Mouse (Mus musculus): ENCODE results near the gene Rps18.

The Rps18 gene

GRCm38 (mm10) chr17:33920282-33921097 is 35.3 kb downstream of the Rps18 start:
- DNase-seq (ENCODE audit: low spot score), result peak; percentile 93

- DNase-seq (ENCODE audit: low spot score), result peak; percentile 71
Measured at GRCm38 (mm10) chr17:33919351-33920281, 36.2 kb downstream of the Rps18 start.

DNA sequence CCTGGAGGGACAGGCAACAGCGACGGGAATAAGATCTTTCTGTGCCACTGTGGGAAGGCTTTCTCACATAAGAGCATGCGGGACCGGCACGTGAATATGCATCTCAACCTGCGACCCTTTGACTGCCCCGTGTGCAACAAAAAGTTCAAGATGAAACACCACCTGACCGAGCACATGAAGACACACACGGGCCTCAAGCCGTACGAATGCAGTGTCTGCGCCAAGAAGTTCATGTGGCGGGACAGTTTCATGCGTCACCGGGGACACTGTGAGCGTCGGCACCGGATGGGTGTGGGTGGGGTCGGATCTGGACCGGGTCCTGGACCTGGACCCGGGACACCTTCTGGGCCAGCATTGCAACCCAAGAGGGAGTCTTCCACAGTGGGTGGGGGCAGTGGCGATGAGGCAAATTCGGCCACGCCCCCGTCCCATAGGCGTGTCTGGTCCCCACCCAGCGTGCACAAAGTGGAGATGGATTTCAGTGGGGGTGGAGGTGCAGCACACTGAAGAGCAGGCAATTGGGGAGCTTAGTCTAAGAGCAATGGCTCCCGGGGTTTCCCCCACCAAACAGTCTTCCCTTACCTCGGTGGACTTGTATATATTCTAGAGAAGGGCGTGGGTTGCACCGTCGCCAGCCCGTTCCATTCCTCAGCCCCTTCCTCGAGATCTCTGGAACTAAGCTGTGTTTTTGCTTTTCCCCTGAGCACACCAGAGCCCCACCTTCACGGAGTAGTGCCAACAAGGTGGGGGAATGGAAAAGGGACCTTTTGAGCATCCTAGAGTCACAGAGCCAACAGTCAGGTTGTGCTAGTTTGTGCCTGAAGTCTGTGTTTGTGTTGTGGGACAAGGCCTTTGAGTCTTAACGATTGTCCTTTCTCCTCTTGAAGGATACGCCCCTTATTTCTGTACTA is 37.3 kb downstream of the Rps18 start:
- no peak for DNase-seq (ENCODE audit: low spot score)

- no peak for DNase-seq (ENCODE audit: low spot score)
Measured at GRCm38 (mm10) chr17:33917656-33918292, 38.0 kb downstream of the Rps18 start.

GRCm38 (mm10) chr17:33916847-33917655 is 38.8 kb downstream of the Rps18 start:
- no peak for DNase-seq (ENCODE audit: low spot score)

DNA sequence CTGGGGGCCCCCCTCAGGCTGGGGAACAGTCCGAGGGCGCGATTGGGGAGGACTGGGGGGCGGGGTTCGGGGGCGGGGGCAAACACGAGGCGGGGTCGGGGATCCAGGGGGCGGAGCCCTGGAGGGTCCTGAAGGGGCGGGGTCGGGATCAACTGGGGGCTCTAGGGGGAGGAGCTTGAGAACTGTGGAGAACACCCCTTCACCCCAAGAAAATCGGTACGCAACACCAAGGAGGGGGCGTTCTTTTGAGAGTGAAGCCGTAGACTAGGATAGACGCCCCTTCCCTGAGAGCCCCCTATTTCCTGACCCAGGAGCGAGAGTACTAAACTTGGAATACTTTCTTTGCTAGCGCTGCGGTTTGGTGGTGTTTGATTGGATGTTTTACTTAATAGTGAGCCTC is 39.5 kb downstream of the Rps18 start:
- DNase-seq (ENCODE audit: low spot score), result peak; percentile 33

DNA sequence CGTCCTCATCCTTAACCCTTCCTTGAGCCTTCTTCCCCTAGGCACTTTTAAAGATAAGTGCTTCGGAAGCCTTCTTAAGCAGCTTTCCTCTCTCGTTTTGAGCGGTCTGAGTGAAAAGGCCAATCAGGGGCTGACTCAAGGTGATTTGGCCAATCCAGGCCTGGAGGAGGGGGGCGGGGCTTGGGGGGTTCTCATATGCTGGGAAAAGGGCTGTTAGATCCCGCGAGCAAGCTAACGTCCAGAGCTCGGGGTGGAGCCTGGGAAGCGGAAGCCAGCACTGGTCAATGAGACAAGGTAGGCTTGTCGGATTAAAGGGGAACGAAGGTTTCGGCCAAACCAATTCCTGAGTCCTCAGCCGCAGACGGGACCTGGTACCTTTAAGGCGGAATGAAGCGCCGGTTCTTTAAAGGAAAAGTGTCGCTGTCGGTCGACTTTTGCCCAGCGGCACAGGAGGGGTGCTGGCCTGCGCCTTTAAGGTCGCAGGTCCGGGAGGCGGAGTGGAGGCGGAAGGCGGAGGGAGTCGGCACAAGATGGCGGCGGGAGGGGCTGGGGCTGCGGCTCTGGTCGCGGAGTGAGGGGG is 40.0 kb downstream of the Rps18 start, which contains the start of the genes Tapbp and Zbtb22:
Gene Tapbp, plus strand, starts transcription at position 229 of the 580 bp plus-strand sequence.
Gene Zbtb22, plus strand, starts transcription at position 234 of the 580 bp plus-strand sequence.
- peak; percentile 97 for DNase-seq (ENCODE audit: low spot score)

GRCm38 (mm10) chr17:33914969-33915391 is 40.8 kb downstream of the Rps18 start:
- no peak for DNase-seq (ENCODE audit: low spot score)

- no peak for DNase-seq (ENCODE audit: low spot score)
Measured at GRCm38 (mm10) chr17:33913905-33914304, 41.9 kb downstream of the Rps18 start.

- no peak for DNase-seq (ENCODE audit: low spot score)
Measured at GRCm38 (mm10) chr17:33913264-33913663, 42.5 kb downstream of the Rps18 start.

DNA sequence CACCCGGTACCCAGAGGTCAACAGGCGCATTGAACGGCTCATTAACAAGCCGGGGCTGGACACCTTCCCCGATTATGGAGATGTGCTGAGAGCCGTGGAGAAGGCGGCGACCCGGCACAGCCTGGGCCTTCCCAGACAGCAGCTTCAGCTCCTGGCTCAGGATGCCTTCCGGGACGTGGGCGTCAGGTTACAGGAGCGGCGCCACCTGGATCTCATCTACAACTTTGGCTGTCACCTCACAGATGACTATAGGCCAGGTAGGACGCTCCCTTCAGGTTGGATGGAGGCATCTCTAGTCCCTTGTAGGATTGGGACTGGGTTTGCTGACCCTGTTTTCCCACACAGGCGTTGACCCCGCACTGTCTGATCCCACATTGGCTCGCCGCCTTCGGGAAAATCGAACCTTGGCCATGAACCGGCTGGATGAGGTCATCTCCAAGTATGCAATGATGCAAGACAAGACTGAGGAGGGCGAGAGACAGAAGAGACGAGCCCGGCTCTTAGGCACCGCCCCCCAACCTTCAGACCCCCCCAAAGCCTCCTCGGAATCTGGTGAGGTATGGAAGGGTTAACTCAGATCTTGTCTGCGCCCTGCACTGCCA is 43.9 kb downstream of the Rps18 start:
- no peak for DNase-seq (ENCODE audit: low spot score)

GRCm38 (mm10) chr17:33911052-33911812 is 44.6 kb downstream of the Rps18 start:
- DNase-seq (ENCODE audit: low spot score), result no peak

DNA sequence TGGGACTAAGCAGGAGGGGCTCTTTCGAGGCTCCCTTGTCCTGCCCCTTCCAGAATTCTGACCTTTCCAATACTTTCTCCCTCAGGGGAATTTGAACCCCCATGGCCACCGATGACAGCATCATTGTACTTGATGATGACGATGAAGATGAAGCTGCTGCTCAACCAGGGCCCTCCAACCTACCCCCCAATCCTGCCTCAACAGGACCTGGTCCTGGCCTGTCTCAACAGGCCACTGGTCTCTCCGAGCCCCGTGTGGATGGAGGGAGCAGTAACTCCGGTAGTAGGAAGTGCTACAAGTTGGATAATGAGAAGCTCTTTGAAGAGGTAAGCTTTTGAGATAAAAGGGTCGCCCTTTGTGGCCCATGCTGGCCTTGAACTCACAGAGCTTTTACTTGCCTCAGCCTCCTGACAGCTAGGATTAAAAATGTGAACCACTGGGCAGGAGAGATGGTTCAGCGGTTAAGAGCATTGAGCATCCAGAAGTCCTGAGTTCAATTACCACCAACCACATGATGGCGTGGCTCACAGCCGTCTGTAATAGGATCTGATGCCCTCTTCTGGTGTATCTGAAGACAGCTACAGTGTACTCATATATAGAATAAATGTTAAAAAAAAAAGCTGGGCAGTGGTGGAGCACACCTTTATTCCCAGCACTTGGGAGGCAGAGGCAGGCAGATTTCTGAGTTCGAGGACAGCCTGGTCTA is 45.3 kb downstream of the Rps18 start:
- no peak for DNase-seq (ENCODE audit: low spot score)

DNA sequence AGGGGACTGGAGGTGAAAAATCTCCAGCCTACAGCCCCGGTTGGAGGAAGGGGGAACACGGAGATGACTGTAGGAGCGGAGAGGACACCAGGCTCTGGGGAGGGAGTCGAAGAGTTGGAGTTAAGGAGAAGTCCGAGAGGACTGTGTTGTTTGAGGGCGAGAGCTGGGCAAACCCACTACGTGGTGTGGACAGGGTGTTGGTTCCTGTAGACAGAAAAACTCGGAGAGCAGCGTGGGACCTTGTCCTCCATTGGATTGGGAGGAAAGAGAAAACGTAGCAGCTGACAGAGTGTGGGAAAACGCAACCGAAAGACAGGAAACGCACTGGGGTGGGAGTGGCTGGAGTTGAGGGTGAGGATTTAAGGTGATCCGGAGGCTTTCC is 45.9 kb downstream of the Rps18 start:
- peak; percentile 55 for DNase-seq (ENCODE audit: low spot score)

GRCm38 (mm10) chr17:33909077-33909868 is 46.5 kb downstream of the Rps18 start, which contains the start of gene Daxx:
TSS of gene Daxx (plus strand) at chr17:33909414.
- peak; percentile 99 for DNase-seq (ENCODE audit: low spot score)

DNA sequence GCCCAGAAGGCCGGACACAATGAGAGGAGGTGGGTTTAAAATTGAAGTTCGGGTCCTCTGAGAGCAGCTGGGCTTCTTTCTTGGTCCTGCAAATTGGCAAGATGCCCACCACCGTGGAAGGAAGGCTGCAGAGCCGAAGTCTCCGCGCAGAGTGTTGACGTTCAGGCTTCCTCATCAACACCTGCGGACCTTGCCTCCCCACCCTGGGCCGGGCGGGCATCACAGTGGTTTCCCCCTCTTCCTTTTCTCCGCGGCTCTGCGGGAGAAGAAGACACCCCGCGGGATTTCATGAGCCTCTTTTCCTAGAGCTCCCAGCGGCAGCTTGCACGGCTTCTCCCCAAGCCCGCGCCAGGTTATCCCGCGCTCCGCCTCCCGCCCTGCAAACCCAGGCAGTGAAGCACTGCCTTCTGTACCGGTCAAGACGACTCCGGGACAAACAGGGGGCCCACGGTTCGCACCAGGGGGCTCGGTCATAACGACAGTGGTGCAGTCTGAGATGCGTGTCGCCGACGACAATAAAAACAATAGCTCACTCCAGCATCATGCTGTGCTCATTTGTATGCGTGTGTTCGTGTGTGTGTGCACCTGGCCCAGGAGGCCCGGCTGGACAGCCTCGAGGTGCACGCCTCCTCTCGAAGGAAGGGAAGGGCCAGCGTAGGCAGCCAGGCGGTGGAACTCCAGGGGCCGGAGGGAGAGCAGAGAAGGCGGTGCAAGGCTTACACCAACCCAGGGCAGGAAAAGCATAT is 47.3 kb downstream of the Rps18 start:
- no peak for DNase-seq (ENCODE audit: low spot score)
